Mouse (Mus musculus) brown adipose tissue, adult 24 weeks (tissue): ENCODE measurements around the gene Tuba3b. TPM values are rescaled to one million over a fixed set of nuclear protein-coding genes. Genes with fewer than 3 reads are reported as not detected.

Source experiments
- H3K27ac ChIP-seq: fragments of 200-500 bp; replicated peaks from 2 replicates; pipeline ENCODE4 v1.5.1; 2012; ENCODE audit warnings: low read depth, mild to moderate bottlenecking, low read length
- H3K4me1 ChIP-seq: fragments of 200-500 bp; 2 replicates; pipeline ENCODE4 v1.6.1; 2012; ENCODE audit warnings: low read length, mixed read lengths; ENCODE audit not compliant: control insufficient read depth, insufficient read depth, insufficient read length
- H3K4me3 ChIP-seq: fragments of 200-500 bp; 2 replicates; pipeline ENCODE4 v1.5.1; 2012; ENCODE audit warnings: low read depth, mild to moderate bottlenecking, low read length, moderate library complexity; ENCODE audit not compliant: insufficient read depth
- polyA plus RNA-seq: library from polyadenylated mRNA; stranded (reverse); fragments of >200 nt; gene quantifications from 2 replicates; pipeline ENCODE4 v1.2.4, GENCODE M21; 2012; ENCODE audit not compliant: missing spikeins, insufficient read depth, insufficient read length

The Tuba3b gene
- not detected in 2 replicates for polyA plus RNA-seq

DNA sequence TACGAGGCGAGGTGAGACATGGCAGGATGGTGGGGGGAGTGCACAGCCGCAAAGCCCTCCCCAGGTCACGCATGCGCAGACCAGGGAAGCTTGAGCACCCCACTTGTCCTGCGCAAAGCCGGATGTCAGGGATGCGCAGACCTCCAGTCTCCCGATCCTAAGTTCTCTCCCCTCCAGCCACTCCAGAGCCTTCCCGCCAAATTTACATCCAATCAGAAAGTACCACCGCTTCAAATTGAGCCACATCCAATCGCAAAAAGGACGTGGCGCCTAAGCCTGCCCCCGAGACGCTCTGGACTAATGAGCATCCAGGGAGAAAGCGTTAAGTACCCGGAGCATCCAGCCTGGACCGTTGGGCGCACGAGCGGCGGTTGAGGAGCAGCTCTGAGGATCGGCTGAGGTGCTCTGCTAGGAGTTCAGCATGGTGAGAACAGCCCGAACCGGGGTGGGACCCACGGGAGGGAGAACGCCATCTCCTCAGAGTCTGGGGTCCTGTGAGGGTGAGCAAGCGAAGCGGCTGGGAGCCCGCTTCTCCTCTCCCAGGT lies at the start of gene Tuba3b:
TSS of gene Tuba3b (plus strand) at position 92 of the 545 bp plus-strand sequence.
- H3K27ac ChIP-seq = peak within 1 kb of the TSS; percentile 37

DNA sequence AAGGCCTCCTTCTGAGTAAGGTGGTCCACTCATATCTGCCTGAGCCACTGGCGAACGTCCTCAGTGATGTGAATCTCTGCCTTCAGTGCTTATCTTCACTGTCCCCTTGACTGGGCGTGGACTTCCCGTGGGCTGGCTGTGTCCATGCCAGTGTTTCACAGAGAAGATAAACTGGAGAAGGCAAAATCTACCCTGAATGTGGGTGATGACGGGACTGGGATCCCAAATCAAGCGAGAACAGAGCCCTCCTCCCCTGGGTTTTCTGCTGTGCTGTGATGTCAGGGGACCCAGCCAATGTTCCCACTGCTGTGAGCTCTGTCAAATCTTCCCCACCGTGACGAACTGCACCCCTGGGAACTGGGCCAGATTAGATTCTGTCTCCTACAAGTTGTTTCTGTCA lies 48.3 kb upstream of the Tuba3b start:
- Histone ChIP-seq H3K4me3 (no peak overlapping the region), H3K4me1 (no peaks in the 10 kb centered on the region), H3K27ac (no peak overlapping the region)

More for the DNA sequence above, at the start of gene Tuba3b:
- no peaks in the 10 kb centered on the region for H3K4me1 ChIP-seq
- H3K4me3 ChIP-seq = peak within 1 kb of the TSS; percentile 11; the same call in 1 of the 2 replicates

DNA sequence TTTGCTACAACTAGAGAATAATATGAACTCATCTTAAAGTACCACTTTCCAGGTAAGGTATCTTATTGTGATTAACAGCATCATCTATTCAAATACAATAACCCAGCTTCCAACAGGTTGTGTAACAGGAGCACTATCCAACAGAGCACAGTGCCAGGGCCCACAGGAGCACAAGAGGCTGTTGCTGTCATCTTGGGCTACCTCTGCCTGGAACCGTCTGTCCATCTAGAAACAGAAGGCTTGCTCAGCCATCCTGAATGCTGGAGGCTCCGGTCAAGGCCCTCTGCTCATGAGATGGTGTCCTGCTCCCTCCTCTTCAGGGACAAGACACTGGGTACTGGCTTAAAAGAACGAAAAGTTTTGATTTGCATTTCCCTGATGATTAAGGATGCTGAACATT lies 47.7 kb upstream of the Tuba3b start:
- no peak overlapping the region for H3K27ac ChIP-seq
- H3K4me3 ChIP-seq = no peak overlapping the region
- no peaks in the 10 kb centered on the region for H3K4me1 ChIP-seq

DNA sequence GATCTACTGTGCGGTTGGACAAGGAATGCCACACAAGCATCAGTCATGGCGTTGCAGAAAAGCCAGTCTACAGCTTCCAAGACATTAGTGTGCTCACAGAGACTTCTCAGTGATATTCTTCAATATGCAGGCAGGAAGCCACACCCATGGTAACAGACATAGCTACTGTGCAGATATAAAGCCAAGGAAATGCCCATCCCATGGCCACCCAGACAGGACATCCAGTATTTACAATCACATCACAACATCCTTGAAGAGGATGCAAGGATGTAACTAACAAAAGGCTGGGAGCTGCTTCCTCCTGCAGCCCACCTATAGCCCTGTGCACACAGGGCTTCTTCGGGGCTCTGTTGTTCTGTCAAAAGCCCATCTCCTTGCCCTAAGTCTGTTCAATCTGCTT lies 46.9 kb upstream of the Tuba3b start:
- Histone ChIP-seq H3K4me3 (no peak overlapping the region), H3K4me1 (no peaks in the 10 kb centered on the region), H3K27ac (no peak overlapping the region)

DNA sequence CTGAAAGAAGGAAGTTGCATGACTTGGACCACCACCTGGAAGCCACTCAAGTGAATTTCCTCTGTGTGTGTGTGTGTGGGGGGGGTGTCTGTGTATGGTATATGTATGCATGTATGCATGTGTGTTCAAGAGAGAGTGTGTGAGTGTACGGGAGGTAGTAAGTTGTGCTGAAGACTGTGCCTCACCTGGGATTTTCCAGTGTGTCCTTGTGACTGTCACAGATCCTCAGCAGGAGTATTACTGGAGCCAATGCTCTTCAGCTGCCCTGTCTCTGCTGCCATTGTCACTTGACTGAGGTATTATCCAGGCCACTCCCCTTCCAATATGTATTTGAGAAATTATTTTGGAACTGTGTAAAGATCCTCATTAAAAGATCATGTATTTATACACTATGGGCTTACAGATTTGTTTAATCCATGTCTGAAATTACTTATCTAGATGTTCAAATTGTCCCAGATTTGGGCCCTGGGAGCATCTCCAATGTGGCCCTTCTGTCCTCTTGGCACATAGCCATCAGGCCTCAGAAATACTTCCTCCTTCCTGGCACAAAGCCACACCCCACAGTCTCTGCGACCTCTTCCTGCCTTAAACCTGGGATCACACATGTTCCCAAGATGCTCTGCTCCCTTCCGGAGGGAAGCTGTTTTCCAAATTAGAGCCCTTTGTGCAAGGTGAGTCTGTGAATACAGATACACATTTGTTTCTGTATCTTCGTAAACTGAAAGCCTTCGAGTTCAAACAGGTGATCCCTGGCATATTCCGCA lies 42.1 kb upstream of the Tuba3b start:
- Histone ChIP-seq H3K4me3 (no peak overlapping the region), H3K4me1 (no peaks in the 10 kb centered on the region)

DNA sequence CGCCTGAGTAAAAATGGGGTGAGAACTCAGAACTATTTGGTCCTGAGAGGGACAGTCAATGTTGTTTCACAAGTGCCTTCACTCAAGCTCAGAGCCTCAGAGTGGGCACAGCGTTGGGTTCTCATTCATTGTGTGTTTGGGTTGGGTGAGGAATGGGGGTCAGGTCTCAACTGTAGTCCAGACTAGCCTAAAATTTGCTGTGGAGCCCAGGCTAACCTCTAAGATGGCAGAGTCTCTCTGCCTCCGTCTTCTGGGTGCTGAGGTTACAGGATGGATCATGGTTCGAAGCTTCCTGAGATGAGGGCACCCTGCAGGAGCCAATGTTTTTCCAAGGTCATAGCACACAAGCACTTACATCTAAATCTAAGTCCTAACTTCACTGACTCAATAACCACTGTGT lies 38.8 kb upstream of the Tuba3b start:
- Histone ChIP-seq H3K4me1 (no peaks in the 10 kb centered on the region), H3K27ac (no peak overlapping the region), H3K4me3 (no peak overlapping the region)

More for the DNA sequence above, 42.1 kb upstream of the Tuba3b start:
- H3K27ac ChIP-seq = no peak overlapping the region

DNA sequence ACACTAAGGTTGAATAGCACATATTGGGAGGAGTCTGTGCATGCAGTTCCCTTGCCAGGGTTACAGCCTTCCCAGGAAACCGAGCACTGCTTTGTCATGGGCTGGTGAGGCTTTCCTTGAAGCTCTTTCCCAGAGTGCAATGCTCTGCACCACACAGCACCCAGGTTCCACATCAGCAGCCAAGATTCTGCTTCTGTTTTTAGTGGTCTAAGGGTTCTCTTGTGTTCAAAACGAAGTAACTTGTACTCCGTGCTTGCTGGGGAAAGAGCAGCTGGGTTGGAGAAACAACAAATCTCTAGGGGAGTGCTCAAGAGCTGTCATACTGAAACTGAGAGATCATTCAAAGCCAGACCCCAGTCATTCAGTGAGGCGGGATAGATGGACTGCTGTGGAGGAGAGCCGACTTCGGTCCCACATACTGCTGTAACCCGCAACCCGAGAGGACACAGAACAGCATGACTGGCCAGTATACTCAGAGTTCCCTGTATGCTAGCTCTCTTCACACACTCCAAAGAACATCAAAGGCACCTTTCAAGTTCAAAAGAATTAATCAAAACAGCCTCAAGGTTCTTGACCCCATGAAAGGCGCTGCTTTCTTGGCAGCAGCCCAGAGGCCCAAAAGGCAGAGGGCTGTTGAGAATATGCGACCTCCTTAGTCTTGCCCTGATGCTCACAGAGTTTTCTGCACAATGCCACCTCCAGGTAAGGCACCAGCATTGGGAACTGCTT lies 36.9 kb upstream of the Tuba3b start:
- Histone ChIP-seq H3K4me3 (no peak overlapping the region), H3K4me1 (no peaks in the 10 kb centered on the region), H3K27ac (no peak overlapping the region)

DNA sequence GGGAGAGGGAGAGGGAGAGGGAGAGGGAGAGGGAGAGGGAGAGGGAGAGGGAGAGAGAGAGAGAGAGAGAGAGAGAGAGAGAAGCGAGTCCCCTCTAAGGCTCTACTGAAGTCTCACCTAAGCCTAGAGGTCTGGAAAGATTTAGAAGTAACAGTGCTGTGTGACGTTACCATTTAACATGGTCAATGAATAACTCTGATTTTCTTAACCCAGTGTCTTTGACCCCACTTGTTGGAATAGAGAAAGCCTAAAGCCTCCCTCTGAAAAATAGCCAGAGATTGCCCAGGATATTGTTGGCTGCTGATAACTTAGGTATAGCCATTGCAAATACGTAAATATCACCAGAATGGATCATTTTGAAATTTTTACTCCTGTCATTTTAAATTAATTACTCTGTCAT lies 35.8 kb upstream of the Tuba3b start:
- no peak overlapping the region for H3K4me3 ChIP-seq
- H3K4me1 ChIP-seq = no peaks in the 10 kb centered on the region
- no peak overlapping the region for H3K27ac ChIP-seq

DNA sequence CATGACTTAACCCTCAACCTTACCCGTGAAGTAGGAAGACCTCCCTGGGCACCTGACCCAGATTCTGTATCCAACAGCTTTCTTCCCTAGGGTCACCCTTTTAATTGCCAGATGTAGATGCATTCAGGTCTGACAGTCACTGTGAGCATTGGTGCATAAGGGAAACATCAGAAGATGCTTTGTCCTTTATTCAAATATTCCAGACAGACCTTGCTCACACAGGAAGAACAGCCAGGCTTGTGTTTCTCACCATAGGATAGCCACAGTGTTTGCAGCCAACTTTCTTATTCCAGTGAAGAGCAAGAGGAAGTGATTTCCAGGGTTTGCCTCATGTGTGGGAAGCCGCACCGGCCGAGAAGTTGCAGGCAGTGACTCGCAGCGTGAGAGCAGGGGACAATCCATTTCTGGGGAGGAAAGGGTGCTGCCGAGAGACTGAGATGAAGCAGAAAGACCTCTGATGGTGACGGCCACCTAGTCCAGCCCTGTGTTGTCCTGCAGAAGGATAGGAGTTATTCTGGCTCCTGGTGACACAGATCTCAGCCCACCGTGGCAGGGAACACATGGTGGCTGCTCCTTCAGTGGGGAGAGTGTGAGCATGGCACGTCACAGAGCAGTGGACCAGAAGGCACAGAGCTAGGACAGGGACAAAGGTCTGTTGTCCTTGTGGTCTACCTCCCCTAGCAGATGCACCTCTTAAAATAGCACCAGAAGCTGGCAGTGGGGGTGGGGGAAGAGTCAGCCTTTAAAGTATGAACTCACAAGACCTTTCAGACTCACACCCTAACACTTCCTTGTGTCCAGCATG lies 34.0 kb upstream of the Tuba3b start:
- H3K4me3 ChIP-seq = no peak overlapping the region
- no peak overlapping the region for H3K27ac ChIP-seq
- H3K4me1 ChIP-seq = no peaks in the 10 kb centered on the region

DNA sequence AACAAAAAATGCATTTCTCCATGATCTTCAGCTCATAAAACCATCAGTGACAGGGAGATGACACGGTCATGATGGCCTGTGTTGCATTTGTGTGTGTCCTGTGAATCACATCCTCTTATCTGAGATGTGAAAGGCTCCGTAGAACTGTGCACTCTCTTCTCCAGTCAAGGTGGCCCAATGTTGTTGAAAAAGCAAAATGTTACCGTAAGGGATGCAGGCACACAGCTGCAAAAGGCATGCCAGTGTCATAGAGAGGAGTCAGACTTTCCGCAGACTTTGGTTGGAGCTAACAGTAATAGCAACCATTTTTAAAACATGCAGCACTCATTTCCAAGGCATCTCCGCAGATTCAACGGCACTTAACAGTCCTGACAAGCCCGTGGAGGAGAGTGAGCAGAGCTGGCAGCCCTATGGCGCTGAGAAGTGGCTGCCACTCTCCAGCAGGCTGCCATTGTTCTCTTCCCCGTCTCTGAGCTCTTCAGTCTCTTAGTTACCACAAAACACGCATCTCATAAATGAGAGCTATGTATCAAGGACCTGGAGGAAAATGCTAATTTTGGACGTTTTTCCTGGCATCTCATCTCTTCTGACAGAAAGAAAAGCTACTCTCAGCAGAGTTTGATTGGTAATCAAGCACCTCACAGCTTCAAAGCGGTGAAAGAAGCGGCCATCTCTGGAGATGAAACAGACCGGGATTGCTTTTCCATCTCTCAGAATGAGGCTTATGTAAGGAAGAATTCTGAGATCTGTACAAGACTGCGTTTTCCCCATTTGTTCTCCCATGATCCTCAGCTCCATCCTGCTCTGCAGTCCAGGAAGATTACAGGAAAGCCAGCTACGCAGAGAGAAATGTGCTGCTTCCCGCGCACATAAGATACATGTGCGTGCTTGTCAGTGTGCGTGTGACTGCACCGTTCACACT lies 30.2 kb upstream of the Tuba3b start:
- H3K27ac ChIP-seq = no peak overlapping the region
- H3K4me1 ChIP-seq = no peaks in the 10 kb centered on the region
- no peak overlapping the region for H3K4me3 ChIP-seq

DNA sequence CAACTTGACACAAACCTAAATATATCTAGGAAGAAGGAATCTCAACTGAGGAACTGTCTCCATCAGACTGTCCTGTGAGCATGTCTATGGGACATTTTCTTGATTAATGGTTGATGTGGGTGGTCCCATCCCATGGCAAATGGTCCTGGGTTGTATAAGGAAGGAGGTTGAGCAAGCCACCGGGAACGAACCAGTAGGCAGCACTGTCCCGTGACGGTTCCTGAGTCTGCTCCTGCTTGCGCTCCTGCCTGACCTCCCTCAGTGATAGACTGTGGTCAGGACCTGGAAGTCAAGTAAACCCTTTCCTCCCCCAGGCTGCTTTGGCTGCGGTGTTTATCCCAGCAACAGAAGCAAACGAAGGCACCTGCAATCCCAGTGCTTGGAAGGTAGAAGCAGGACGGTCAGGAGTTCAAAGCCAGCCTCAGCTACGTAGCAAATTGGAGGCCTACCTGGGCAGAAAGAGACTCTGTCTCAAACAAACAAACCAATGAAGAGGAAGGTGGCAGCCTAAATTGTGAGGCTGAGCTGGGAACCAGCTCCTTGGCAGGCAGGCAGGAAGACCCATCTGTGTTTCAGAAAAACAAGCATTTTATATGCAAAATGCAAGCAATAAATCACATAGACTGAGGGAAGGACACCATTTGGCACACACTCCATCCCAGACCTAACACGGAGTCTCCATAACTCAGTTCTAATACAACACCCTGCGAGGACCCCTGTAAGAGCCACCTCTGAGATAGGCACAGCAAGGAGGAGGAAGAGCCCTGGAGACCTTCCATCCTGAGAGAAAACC lies 24.9 kb upstream of the Tuba3b start:
- H3K4me1 ChIP-seq = no peaks in the 10 kb centered on the region; the same call in 1 of the 2 replicates
- H3K27ac ChIP-seq = no peak overlapping the region
- no peak overlapping the region for H3K4me3 ChIP-seq

DNA sequence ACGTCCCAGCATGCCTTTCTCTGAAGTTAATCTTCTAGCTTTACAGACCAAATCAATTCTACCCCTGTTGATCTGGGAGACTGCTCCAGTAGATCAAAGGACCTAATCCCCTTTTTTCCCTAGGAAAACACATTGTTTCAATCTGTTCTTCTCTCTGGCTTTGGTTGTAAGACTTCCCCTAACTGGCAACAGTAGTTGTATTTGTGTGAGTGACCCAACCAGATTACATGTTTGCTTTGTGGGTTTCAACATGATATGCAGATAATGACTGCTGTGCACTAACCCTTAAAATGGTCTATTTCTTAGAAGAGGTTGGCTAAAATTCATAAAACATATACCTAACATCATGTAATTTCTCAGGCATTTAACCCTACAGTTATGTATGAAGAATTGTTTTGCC lies 24.0 kb upstream of the Tuba3b start:
- no peaks in the 10 kb centered on the region; the same call in 1 of the 2 replicates for H3K4me1 ChIP-seq
- no peak overlapping the region for H3K4me3 ChIP-seq
- no peak overlapping the region for H3K27ac ChIP-seq

DNA sequence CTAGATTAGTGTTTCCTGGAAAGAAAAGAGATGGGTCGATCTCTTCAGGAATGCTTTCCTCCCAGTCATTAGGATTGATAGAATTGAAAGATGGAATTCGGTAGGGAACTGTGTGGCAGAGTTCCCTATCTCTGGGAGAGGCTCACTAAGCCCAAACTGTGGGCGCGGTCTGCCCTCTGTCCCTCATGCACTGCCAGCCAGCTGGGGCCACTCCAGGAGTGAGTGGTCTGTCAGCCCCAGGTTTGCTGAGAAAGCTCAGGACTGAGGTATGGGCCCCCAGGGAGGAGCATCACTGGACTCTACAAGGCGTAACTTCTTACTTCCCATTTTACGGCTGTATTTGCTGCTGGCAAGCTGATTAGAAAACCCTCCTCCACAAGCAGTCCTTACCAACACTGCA lies 23.5 kb upstream of the Tuba3b start:
- Histone ChIP-seq H3K4me1 (no peaks in the 10 kb centered on the region; the same call in 1 of the 2 replicates), H3K4me3 (no peak overlapping the region), H3K27ac (no peak overlapping the region)
